Mouse (Mus musculus) hindbrain, embryonic 14.5 days (tissue): ENCODE measurements at regions not wholly inside any gene's neighbourhood (a gene's known extent, or its start where the extent isn't known, plus 50 kb on each side); places are given as distances from the start of the nearest gene placed in this dataset.

ENCODE experiments used
- ATAC-seq: fragments of 200-750 bp; cut with Nextera tagmentation; 2 replicates; pipeline ENCODE4 v1.8.0; 2017; ENCODE audit warnings: moderate number of reproducible peaks, mild to moderate bottlenecking, moderate TSS enrichment, moderate library complexity; ENCODE audit not compliant: low FRiP score
- DNase-seq: peaks from one replicate; pipeline ENCODE4 v3.0.0-alpha.2; 2015; ENCODE audit warnings: low spot score
- H3K27ac ChIP-seq: fragments of 300-500 bp; sonication (generic); 2 replicates; pipeline ENCODE4 v1.5.1; 2014; ENCODE audit warnings: mild to moderate bottlenecking, moderate library complexity
- H3K27me3 ChIP-seq: fragments of 300-500 bp; sonication (generic); 2 replicates; pipeline ENCODE4 v1.6.1; 2014; ENCODE audit warnings: mild to moderate bottlenecking, low read length, mixed read lengths; ENCODE audit not compliant: control insufficient read depth, insufficient read depth
- H3K36me3 ChIP-seq: fragments of 300-500 bp; sonication (generic); replicated peaks from 2 replicates; pipeline ENCODE4 v1.6.1; 2014; ENCODE audit not compliant: control insufficient read depth, insufficient read depth
- H3K4me1 ChIP-seq: fragments of 300-500 bp; sonication (generic); replicated peaks from 2 replicates; pipeline ENCODE4 v1.6.1; 2014; ENCODE audit warnings: antibody characterized with exemption, low read length, mixed read lengths; ENCODE audit not compliant: control insufficient read depth, insufficient read depth
- H3K4me2 ChIP-seq: fragments of 300-500 bp; sonication (generic); replicated peaks from 2 replicates; pipeline ENCODE4 v1.6.1; 2014; ENCODE audit warnings: mild to moderate bottlenecking, moderate library complexity
- H3K4me3 ChIP-seq: fragments of 300-500 bp; sonication (generic); replicated peaks from 2 replicates; pipeline ENCODE4 v1.5.1; 2014; ENCODE audit warnings: mild to moderate bottlenecking, low read length
- H3K9ac ChIP-seq: fragments of 300-500 bp; sonication (generic); 2 replicates; pipeline ENCODE4 v1.6.1; 2014
- H3K9me3 ChIP-seq: fragments of 300-500 bp; sonication (generic); 2 replicates; pipeline ENCODE4 v1.6.1; 2016; ENCODE audit warnings: low read length; ENCODE audit not compliant: control insufficient read depth
- WGBS: fragments of 180-500 bp; shearing (Covaris S2); extraction: QIAGEN DNeasy Blood & Tissue Kit; methylation state at CpG from one replicate; pipeline ENCODE4 v1.1.7; 2014; 5-methylcytosine and 5-hydroxymethylcytosine counted together

- no peaks in the 10 kb centered on the region for H3K27me3 ChIP-seq
- no peaks in the 10 kb centered on the region for H3K9me3 ChIP-seq
- 85% methylated on average over 3 of the region's 3 CpGs for WGBS
- DNase-seq, result no peak
- no peak overlapping the region for H3K9ac ChIP-seq
- no peak for ATAC-seq
- no peak overlapping the region for H3K4me3 ChIP-seq
- H3K4me2 ChIP-seq, result no peak overlapping the region
- no peak overlapping the region for H3K27ac ChIP-seq
- no peaks in the 10 kb centered on the region for H3K36me3 ChIP-seq
- H3K4me1 ChIP-seq, result no peaks in the 10 kb centered on the region
These were observed 102.7 kb upstream of the Elavl2 start for GRCm38 (mm10) chr4:91503273-91503672.

GRCm38 (mm10) chr4:91481863-91482475 lies 81.4 kb upstream of the Elavl2 start:
- H3K4me1 ChIP-seq, result no peaks in the 10 kb centered on the region
- H3K4me3 ChIP-seq, result no peak overlapping the region
- H3K9me3 ChIP-seq, result no peaks in the 10 kb centered on the region
- H3K9ac ChIP-seq, result no peak overlapping the region
- DNase-seq, result no peak
- no peak overlapping the region for H3K27ac ChIP-seq
- H3K36me3 ChIP-seq, result no peaks in the 10 kb centered on the region
- 60% methylated on average over 3 of the region's 3 CpGs for WGBS
- no peak overlapping the region for H3K4me2 ChIP-seq
- no peak for ATAC-seq
- H3K27me3 ChIP-seq, result no peaks in the 10 kb centered on the region
